In genomic region chr11:58894456-58894855, GRCm38 (mm10) we compare ENCODE assay signal across 27 mouse cellular contexts. TPM values are rescaled to one million over a fixed set of nuclear protein-coding genes. Genes with fewer than 3 reads are reported as not detected.
DNase-seq lines count a peak whose midpoint lies in the region; ATAC-seq lines count a peak whose summit lies in the region.
"Had no signal": no experiment of that assay in that cellular context is flagged by ENCODE, and none has a peak within 500 bp of the region (broad histone marks: within the 10 kb centered on the region; RNA-seq: fewer than 3 reads in every experiment).

No protein-coding gene starts in this region.

- DNase-seq in cerebellum, postnatal 25 days, result peak; percentile 30 to 61
- DNase-seq in cerebellum, adult 9-10 months, result no peak
- DNase-seq in urinary bladder, postnatal 14 days (ENCODE audit: low spot score), result peak; percentile 63
- no peak for DNase-seq in urinary bladder, postnatal 4 days (ENCODE audit: low spot score in 2 of 2)
- DNase-seq in thymus, postnatal 0 days (ENCODE audit: low spot score), result peak; percentile 49
- peak; percentile 9 to 53 for DNase-seq in urinary bladder, postnatal 36 days (ENCODE audit: low spot score in 2 of 2)
- no peak for DNase-seq in kidney, adult 11 months
- DNase-seq: adrenal gland, postnatal 14 days; cerebellum, adult 9-11 months; heart, adult 18-20 months; heart, postnatal 14 days; kidney, adult 2 months; kidney, postnatal 10 days; left cerebral cortex, postnatal 4 days had no signal

- ATAC-seq in erythroid progenitor cell, adult 5-6 weeks (replicated peaks; ENCODE audit: low FRiP score, poor library complexity, severe bottlenecking), result no peak
- ATAC-seq: forebrain, embryonic 14.5 days; lung, postnatal 0 days had no signal

RNA-seq across cellular contexts. Expression of gene Zfp39, which starts 9.6 kb away (rescaled TPM):
- 6.1 and 7.9 TPM in 2 replicates for polyA plus RNA-seq in thymus, postnatal 0 days (2015; fragmentation: Nextera tagmentation; extraction: Ambion mirVana)
- total RNA-seq in erythroid progenitor cell, adult 5-6 weeks (2015; ENCODE audit: low replicate concordance), result 79.2 and 83.3 TPM in 2 replicates
- 44.4 and 49.4 TPM in 2 replicates for total RNA-seq in erythroid progenitor cell, adult 5-6 weeks (2017; ENCODE audit: low replicate concordance)

RNA-seq across cellular contexts. Expression of gene Btnl10, which starts 23.3 kb away (rescaled TPM):
- polyA plus RNA-seq in thymus, postnatal 0 days (2015; fragmentation: Nextera tagmentation; extraction: Ambion mirVana), result 0.09 TPM in 1 of 2 replicates, not detected in the other
- 407 and 422 TPM in 2 replicates for total RNA-seq in erythroid progenitor cell, adult 5-6 weeks (2015; ENCODE audit: low replicate concordance)
- 484 and 553 TPM in 2 replicates for total RNA-seq in erythroid progenitor cell, adult 5-6 weeks (2017; ENCODE audit: low replicate concordance)
- total RNA-seq: gastrocnemius, adult 8-10 months; heart, adult 18-20 months; heart, postnatal 14 days; left cerebral cortex, adult 2 months; liver, adult 2 months had no signal
- polyA plus RNA-seq: cortical plate, adult 2 months; embryonic facial prominence, embryonic 12.5 days; forebrain, embryonic 14.5 days; hindbrain, embryonic 12.5 days; liver, adult 2 months; midbrain, embryonic 10.5 days; midbrain, postnatal 0 days; neural tube, embryonic 14.5 days; stomach, embryonic 14.5 days had no signal

RNA-seq across cellular contexts. Expression of gene 2810021J22Rik, which starts 27.4 kb away (rescaled TPM):
- 7.7 and 9.0 TPM in 2 replicates for polyA plus RNA-seq in thymus, postnatal 0 days (2015; fragmentation: Nextera tagmentation; extraction: Ambion mirVana)
- total RNA-seq in erythroid progenitor cell, adult 5-6 weeks (2015; ENCODE audit: low replicate concordance), result 4.3 and 11.3 TPM in 2 replicates
- total RNA-seq in erythroid progenitor cell, adult 5-6 weeks (2017; ENCODE audit: low replicate concordance), result 2.7 and 3.9 TPM in 2 replicates

RNA-seq across cellular contexts. Expression of gene Rnf187, which starts 44.3 kb away (rescaled TPM):
- polyA plus RNA-seq in thymus, postnatal 0 days (2015; fragmentation: Nextera tagmentation; extraction: Ambion mirVana), result 245 and 268 TPM in 2 replicates
- total RNA-seq in erythroid progenitor cell, adult 5-6 weeks (2015; ENCODE audit: low replicate concordance), result 104 and 109 TPM in 2 replicates
- 104 and 117 TPM in 2 replicates for total RNA-seq in erythroid progenitor cell, adult 5-6 weeks (2017; ENCODE audit: low replicate concordance)

RNA-seq across cellular contexts. Expression of gene Gm12258, which starts 47.5 kb away (rescaled TPM):
- 19.2 and 20.6 TPM in 2 replicates for polyA plus RNA-seq in thymus, postnatal 0 days (2015; fragmentation: Nextera tagmentation; extraction: Ambion mirVana)
- 11.5 and 13.4 TPM in 2 replicates for total RNA-seq in erythroid progenitor cell, adult 5-6 weeks (2015; ENCODE audit: low replicate concordance)
- total RNA-seq in erythroid progenitor cell, adult 5-6 weeks (2017; ENCODE audit: low replicate concordance), result 11.0 and 32.9 TPM in 2 replicates

Comparison
In these comparisons a context has a peak if more than half of its experiments do, and no peak if none do; other contexts are left out.
1. DNase-seq: peak in cerebellum, postnatal 25 days (2 of 2), urinary bladder, postnatal 14 days (single experiment), thymus, postnatal 0 days (single experiment) and urinary bladder, postnatal 36 days (2 of 2); none in cerebellum, adult 9-10 months (single experiment), urinary bladder, postnatal 4 days (0 of 2) and kidney, adult 11 months (single experiment).